In the genomic region with DNA sequence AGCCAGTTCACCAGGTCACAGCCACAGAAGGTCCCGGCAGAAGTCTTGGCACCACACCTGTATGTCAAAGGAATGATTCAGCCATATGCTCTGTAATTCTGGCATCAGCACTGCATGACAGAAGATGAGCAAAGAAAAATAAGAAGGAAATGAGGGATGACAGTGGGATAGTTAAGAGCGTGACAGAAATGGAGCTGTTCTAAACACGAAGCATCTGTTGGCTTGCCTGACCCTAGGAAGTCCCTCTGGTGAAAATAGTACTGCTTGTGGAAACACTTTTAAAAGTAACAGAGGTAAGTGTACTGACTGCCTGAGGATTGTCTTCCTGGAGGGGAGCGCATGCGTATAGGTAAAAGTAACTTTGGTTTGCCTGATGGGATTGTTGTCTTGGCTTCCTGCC, we compare ENCODE assay signal across 25 mouse cellular contexts.
"Had no signal": no experiment of that assay in that cellular context is flagged by ENCODE, and none has a peak within 500 bp of the region (broad histone marks: within the 10 kb centered on the region; RNA-seq: fewer than 3 reads in every experiment).

No protein-coding gene starts in this region.

- H3K4me2 ChIP-seq: heart, embryonic 12.5 days; hindbrain, embryonic 12.5 days; hindbrain, embryonic 14.5 days; intestine, embryonic 15.5 days; limb, embryonic 12.5 days had no signal

- H3K27me3 ChIP-seq: heart, embryonic 12.5 days; hindbrain, embryonic 12.5 days; intestine, embryonic 15.5 days; limb, embryonic 12.5 days had no signal

- H3K4me3 ChIP-seq: gastrocnemius, adult 2 months; heart, embryonic 10.5 days; heart, embryonic 12.5 days; hindbrain, embryonic 10.5 days; hindbrain, embryonic 12.5 days; intestine, embryonic 15.5 days; left cerebral cortex, adult 2 months; limb, embryonic 10.5 days; limb, embryonic 12.5 days had no signal

- H3K9ac ChIP-seq: heart, embryonic 12.5 days; hindbrain, embryonic 12.5 days; hindbrain, embryonic 14.5 days; intestine, embryonic 15.5 days; limb, embryonic 12.5 days had no signal

- H3K36me3 ChIP-seq: heart, embryonic 10.5 days; heart, embryonic 12.5 days; hindbrain, embryonic 10.5 days; hindbrain, embryonic 12.5 days; intestine, embryonic 15.5 days; limb, embryonic 10.5 days; limb, embryonic 12.5 days had no signal

- ATAC-seq: hindbrain, embryonic 16.5 days; inflammation-experienced regulatory T-cells, adult 6 months; intestine, embryonic 15.5 days; intestine, postnatal 0 days had no signal

- H3K4me1 ChIP-seq: heart, embryonic 12.5 days; intestine, embryonic 15.5 days had no signal

- DNase-seq: gastrocnemius, adult 2 months; gastrocnemius, postnatal 10 days; gastrocnemius, postnatal 25 days; heart, adult 18-20 months; heart, postnatal 10 days; heart, postnatal 4 days; kidney, adult 18-20 months; kidney, adult 8-10 months; kidney, postnatal 10 days; kidney, postnatal 25 days; kidney, postnatal 4 days; layer of hippocampus, adult 9-11 months; liver had no signal

- H3K9me3 ChIP-seq: heart, embryonic 10.5 days; heart, embryonic 12.5 days; hindbrain, embryonic 10.5 days; hindbrain, embryonic 12.5 days; intestine, embryonic 15.5 days; limb, embryonic 10.5 days; limb, embryonic 12.5 days had no signal

- H3K27ac ChIP-seq: gastrocnemius, adult 2 months; heart, embryonic 10.5 days; hindbrain, embryonic 10.5 days; hindbrain, embryonic 12.5 days; hindbrain, embryonic 14.5 days; intestine, embryonic 15.5 days; left cerebral cortex, adult 2 months; limb, embryonic 10.5 days; limb, embryonic 12.5 days had no signal
